Mouse (Mus musculus): ENCODE data around the gene Olfr608. TPM values are rescaled to one million over a fixed set of nuclear protein-coding genes. Genes with fewer than 3 reads are reported as not detected.
"Not testable (repeated sequence)": the region's sequence is repeated elsewhere in the genome, so short reads cannot be mapped to it uniquely, and the experiment has no call there.

The Olfr608 gene
- polyA plus RNA-seq (2014; fragmentation: Nextera tagmentation; extraction: Ambion mirVana) = not detected in 2 replicates

DNA sequence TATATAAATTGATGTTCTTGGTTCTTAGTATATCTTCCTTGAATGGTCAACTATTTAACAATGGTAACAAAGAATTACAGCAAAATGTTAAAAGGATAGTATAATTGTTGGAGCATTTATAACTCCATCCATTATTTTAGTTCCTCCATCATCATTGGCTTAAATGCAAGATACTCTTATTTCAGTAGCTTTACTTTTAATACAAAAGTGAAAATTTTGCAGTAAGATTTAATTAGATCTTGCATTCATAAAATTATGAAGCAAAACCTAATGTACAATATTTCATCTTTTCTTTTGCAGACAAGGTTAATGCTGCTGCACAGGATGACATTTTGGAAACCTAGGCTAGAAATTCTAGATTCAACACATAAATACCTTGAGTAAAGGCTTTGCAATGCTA, at the start of gene Olfr608:
Olfr608 (plus strand) TSS at position 301 of the 400 bp plus-strand sequence.
- Histone ChIP-seq H3K4me3 (ENCODE audit: low read depth, low read length) (no peak within 1 kb of the TSS), H3K27me3 (ENCODE audit: control insufficient read depth, insufficient read depth, low read length) (no peaks in the 10 kb centered on the region), H3K9me3 (ENCODE audit: control insufficient read depth, low read length) (no peaks in the 10 kb centered on the region), H3K36me3 (ENCODE audit: control insufficient read depth, insufficient read depth, low read length) (no peaks in the 10 kb centered on the region), H3K4me2 (ENCODE audit: low read depth) (no peak within 1 kb of the TSS), H3K9ac (ENCODE audit: low read length) (no peak within 1 kb of the TSS), H3K27ac (ENCODE audit: low read depth, low read length) (no peak within 1 kb of the TSS), H3K4me1 (ENCODE audit: control insufficient read depth, insufficient read depth, low read length) (no peaks in the 10 kb centered on the region)
- no peak for ATAC-seq (ENCODE audit: insufficient read depth, low FRiP score, low TSS enrichment)
- no peak for DNase-seq (ENCODE audit: low spot score)

DNA sequence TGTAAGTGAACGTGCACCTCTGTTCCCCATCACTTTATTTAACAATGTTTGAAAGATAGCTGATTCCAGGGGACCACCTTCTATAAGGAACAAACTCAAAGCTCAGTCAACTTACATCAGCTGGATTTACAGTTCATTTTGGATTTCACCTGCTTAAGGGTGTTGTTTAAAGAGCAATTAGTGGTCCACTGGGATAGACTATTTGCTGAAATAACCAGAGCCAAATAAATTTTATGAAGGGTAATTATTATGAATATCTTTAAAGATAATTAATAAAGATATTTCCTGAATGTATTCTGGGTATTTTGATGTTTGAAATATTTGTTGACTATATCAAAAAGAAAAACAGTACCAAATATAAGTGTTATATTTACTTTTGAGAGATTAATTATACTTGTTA, 24.3 kb upstream of the Olfr608 start, which contains the start of gene Olfr605:
Olfr605 (minus strand) TSS at position 101 of the 400 bp plus-strand sequence.
- Histone ChIP-seq H3K4me1 (ENCODE audit: control insufficient read depth, insufficient read depth, low read length) (no peaks in the 10 kb centered on the region), H3K36me3 (ENCODE audit: control insufficient read depth, insufficient read depth, low read length) (no peaks in the 10 kb centered on the region), H3K27me3 (ENCODE audit: control insufficient read depth, insufficient read depth, low read length) (no peaks in the 10 kb centered on the region), H3K27ac (ENCODE audit: low read depth, low read length) (no peak within 1 kb of the TSS), H3K4me3 (ENCODE audit: low read depth, low read length) (no peak within 1 kb of the TSS), H3K9ac (ENCODE audit: low read length) (no peak within 1 kb of the TSS), H3K4me2 (ENCODE audit: low read depth) (no peak within 1 kb of the TSS), H3K9me3 (ENCODE audit: control insufficient read depth, low read length) (no peaks in the 10 kb centered on the region)
- WGBS = 93% methylated on average over 1 of the region's 1 CpGs
- ATAC-seq (ENCODE audit: insufficient read depth, low FRiP score, low TSS enrichment) (no peak), DNase-seq (ENCODE audit: low spot score) (no peak)

DNA sequence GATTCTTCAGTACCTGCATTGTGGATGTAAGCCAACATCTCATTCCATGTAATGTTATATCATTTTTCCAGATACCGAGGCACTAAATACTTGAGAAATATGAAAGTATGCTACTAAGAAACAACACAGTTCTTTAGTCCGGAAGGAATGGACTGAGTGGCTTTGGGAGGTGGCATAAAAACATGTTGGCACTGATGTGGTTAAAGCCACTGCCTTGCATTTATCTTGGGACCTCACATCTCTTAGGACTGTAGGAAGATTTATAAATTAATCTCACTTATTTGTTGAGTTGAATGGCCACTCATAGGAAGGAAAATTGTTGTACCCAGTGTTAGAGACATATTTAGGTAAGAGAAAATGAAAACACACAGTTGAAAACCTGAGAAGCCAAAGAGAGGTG, 20.9 kb upstream of the Olfr608 start, which contains the start of gene Olfr606:
Olfr606 (plus strand) TSS at position 301 of the 400 bp plus-strand sequence.
- H3K4me2 ChIP-seq (ENCODE audit: low read depth) = no peak within 1 kb of the TSS
- H3K27ac ChIP-seq (ENCODE audit: low read depth, low read length) = no peak within 1 kb of the TSS
- no peak for DNase-seq (ENCODE audit: low spot score)
- 90% methylated on average over 2 of the region's 2 CpGs for WGBS
- H3K36me3 ChIP-seq (ENCODE audit: control insufficient read depth, insufficient read depth, low read length) = no peaks in the 10 kb centered on the region
- no peaks in the 10 kb centered on the region for H3K4me1 ChIP-seq (ENCODE audit: control insufficient read depth, insufficient read depth, low read length)
- H3K9me3 ChIP-seq (ENCODE audit: control insufficient read depth, low read length) = no peaks in the 10 kb centered on the region
- ATAC-seq (ENCODE audit: insufficient read depth, low FRiP score, low TSS enrichment) = no peak
- no peak within 1 kb of the TSS for H3K4me3 ChIP-seq (ENCODE audit: low read depth, low read length)
- H3K9ac ChIP-seq (ENCODE audit: low read length) = no peak within 1 kb of the TSS
- H3K27me3 ChIP-seq (ENCODE audit: control insufficient read depth, insufficient read depth, low read length) = no peaks in the 10 kb centered on the region

DNA sequence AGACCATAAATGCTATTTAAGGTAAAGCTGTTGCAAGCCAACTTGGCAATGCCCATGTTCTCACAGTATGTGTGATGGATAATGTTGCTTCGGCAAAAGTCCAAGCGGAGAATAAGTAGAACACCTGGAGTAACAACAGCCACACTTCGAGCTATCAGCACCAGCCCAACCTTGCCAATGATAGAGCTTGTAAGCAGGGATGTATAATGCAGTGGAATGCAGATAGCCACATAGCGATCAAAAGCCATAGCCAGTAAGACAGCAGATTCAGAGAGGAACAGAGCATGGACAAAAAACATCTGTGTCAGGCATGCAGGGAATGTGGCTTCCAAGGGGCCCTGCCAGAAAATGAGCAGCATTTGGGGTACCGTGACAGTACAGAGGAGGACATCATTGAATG, 9.1 kb upstream of the Olfr608 start:
- H3K9ac ChIP-seq (ENCODE audit: low read length) = no peak overlapping the region
- ATAC-seq (ENCODE audit: insufficient read depth, low FRiP score, low TSS enrichment) (no peak), DNase-seq (ENCODE audit: low spot score) (no peak)
- H3K4me2 ChIP-seq (ENCODE audit: low read depth) = no peak overlapping the region
- 90% methylated on average over 5 of the region's 5 CpGs for WGBS
- H3K27me3 ChIP-seq (ENCODE audit: control insufficient read depth, insufficient read depth, low read length) = no peaks in the 10 kb centered on the region
- H3K36me3 ChIP-seq (ENCODE audit: control insufficient read depth, insufficient read depth, low read length) = no peaks in the 10 kb centered on the region
- H3K4me1 ChIP-seq (ENCODE audit: control insufficient read depth, insufficient read depth, low read length) = no peaks in the 10 kb centered on the region
- no peak overlapping the region for H3K27ac ChIP-seq (ENCODE audit: low read depth, low read length)
- no peaks in the 10 kb centered on the region for H3K9me3 ChIP-seq (ENCODE audit: control insufficient read depth, low read length)
- no peak overlapping the region for H3K4me3 ChIP-seq (ENCODE audit: low read depth, low read length)

DNA sequence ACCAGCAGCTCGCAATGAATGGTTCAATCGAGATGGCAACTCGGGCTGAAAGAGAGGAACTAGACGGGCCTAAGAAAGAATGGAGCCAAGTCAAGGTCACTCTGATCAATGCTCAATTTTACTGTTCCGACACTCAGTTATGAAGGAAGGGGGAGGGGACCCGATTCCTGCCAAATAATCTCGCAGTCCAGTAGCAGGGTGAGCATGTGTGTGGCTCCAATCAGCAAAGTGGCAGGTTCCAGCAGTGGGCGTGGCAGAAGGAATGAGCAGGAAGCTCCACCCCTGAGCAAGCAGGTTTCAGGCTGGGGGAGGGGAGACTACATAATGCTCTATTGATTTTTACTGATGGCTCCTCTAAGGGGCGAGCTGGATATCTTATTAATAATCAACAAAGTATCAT, 7.4 kb downstream of the Olfr608 start:
- not testable (repeated sequence) for H3K27me3 ChIP-seq (ENCODE audit: control insufficient read depth, insufficient read depth, low read length); H3K27ac ChIP-seq (ENCODE audit: low read depth, low read length); H3K36me3 ChIP-seq (ENCODE audit: control insufficient read depth, insufficient read depth, low read length); H3K9ac ChIP-seq (ENCODE audit: low read length); H3K4me3 ChIP-seq (ENCODE audit: low read depth, low read length); H3K9me3 ChIP-seq (ENCODE audit: control insufficient read depth, low read length); ATAC-seq (ENCODE audit: insufficient read depth, low FRiP score, low TSS enrichment); DNase-seq (ENCODE audit: low spot score); H3K4me1 ChIP-seq (ENCODE audit: control insufficient read depth, insufficient read depth, low read length); H3K4me2 ChIP-seq (ENCODE audit: low read depth)
- 89% methylated on average over 9 of the region's 9 CpGs for WGBS

DNA sequence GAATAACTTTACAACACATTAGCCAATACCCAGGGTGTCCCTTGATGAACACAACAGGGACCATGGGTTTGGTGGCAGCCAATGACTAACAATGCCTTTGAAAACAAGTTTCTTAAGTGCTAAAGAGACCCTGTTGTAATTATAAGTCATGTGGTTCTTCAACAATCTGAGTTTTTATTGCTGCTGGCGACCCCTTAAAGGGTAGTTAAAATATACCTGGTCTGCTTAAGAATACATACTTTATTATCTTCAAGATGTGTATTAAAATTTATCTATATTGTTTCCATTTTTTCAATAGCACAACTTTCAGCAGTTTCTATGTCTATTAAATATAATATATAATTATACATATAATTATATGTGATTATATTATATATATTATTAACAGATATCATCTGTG, 28.3 kb downstream of the Olfr608 start, which contains the start of gene Olfr609:
Olfr609 (minus strand) TSS at position 101 of the 400 bp plus-strand sequence.
- no peaks in the 10 kb centered on the region for H3K27me3 ChIP-seq (ENCODE audit: control insufficient read depth, insufficient read depth, low read length)
- H3K4me2 ChIP-seq (ENCODE audit: low read depth) = no peak within 1 kb of the TSS
- no peak within 1 kb of the TSS for H3K27ac ChIP-seq (ENCODE audit: low read depth, low read length)
- DNase-seq (ENCODE audit: low spot score) = no peak
- H3K4me1 ChIP-seq (ENCODE audit: control insufficient read depth, insufficient read depth, low read length) = no peaks in the 10 kb centered on the region
- ATAC-seq (ENCODE audit: insufficient read depth, low FRiP score, low TSS enrichment) = no peak
- H3K36me3 ChIP-seq (ENCODE audit: control insufficient read depth, insufficient read depth, low read length) = no peaks in the 10 kb centered on the region
- H3K4me3 ChIP-seq (ENCODE audit: low read depth, low read length) = no peak within 1 kb of the TSS
- H3K9me3 ChIP-seq (ENCODE audit: control insufficient read depth, low read length) = no peaks in the 10 kb centered on the region
- WGBS = 66% methylated on average over 1 of the region's 1 CpGs
- H3K9ac ChIP-seq (ENCODE audit: low read length) = no peak within 1 kb of the TSS

DNA sequence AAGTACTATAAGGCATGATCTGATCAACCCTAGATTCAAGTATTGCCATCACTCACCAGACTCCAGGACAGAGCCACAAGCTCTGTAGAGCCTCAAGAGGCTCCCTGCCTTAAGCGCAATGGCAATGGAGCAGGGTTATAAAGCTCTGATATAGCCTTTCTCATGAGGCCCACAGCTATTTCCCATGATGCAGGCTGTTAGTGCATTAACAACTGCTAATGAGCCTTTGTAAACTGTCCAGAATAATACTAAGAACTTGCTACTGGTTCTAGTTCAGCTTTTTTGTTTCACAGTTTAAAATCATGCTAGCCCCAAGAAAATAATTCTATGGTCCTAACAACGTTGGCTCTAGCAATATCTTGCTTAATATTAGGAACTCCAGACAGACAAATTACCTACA, 42.3 kb downstream of the Olfr608 start, which contains the start of gene Olfr610:
Olfr610 (minus strand) TSS at position 101 of the 400 bp plus-strand sequence.
- Histone ChIP-seq H3K9me3 (ENCODE audit: control insufficient read depth, low read length) (no peaks in the 10 kb centered on the region), H3K4me3 (ENCODE audit: low read depth, low read length) (no peak within 1 kb of the TSS)
- WGBS = 88% methylated on average over 2 of the region's 2 CpGs

DNA sequence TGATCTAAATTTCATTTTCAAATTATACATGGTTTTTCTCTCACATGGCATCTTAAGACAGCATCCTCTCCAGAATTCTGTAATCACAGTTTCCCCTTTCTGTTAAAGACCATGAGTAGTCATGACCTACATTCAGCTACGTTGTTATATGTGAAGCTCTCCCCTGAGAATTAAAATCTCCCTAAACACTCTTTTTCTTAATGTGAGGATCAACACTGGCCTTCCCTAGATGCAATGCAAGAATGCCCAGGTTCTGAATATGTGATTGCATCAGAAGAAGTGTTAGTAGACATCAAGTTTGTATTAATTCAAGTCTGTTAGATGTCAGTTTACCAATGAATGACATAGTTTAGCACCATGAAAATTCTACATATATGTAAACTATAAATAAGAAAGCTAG, 51.1 kb downstream of the Olfr608 start, which contains the start of gene Olfr611:
Olfr611 (minus strand) TSS at position 101 of the 400 bp plus-strand sequence.
- H3K4me1 ChIP-seq (ENCODE audit: control insufficient read depth, insufficient read depth, low read length); H3K9ac ChIP-seq (ENCODE audit: low read length); H3K9me3 ChIP-seq (ENCODE audit: control insufficient read depth, low read length): not testable (repeated sequence)

More for the DNA sequence above, 42.3 kb downstream of the Olfr608 start, which contains the start of gene Olfr610:
- Histone ChIP-seq H3K9ac (ENCODE audit: low read length) (no peak within 1 kb of the TSS), H3K4me2 (ENCODE audit: low read depth) (no peak within 1 kb of the TSS), H3K27me3 (ENCODE audit: control insufficient read depth, insufficient read depth, low read length) (no peaks in the 10 kb centered on the region), H3K36me3 (ENCODE audit: control insufficient read depth, insufficient read depth, low read length) (no peaks in the 10 kb centered on the region), H3K4me1 (ENCODE audit: control insufficient read depth, insufficient read depth, low read length) (no peaks in the 10 kb centered on the region), H3K27ac (ENCODE audit: low read depth, low read length) (no peak within 1 kb of the TSS)
- ATAC-seq (ENCODE audit: insufficient read depth, low FRiP score, low TSS enrichment) = no peak
- no peak for DNase-seq (ENCODE audit: low spot score)

More for the DNA sequence above, 51.1 kb downstream of the Olfr608 start, which contains the start of gene Olfr611:
- not testable (repeated sequence) for H3K27me3 ChIP-seq (ENCODE audit: control insufficient read depth, insufficient read depth, low read length); H3K36me3 ChIP-seq (ENCODE audit: control insufficient read depth, insufficient read depth, low read length); ATAC-seq (ENCODE audit: insufficient read depth, low FRiP score, low TSS enrichment); H3K4me2 ChIP-seq (ENCODE audit: low read depth); DNase-seq (ENCODE audit: low spot score); H3K4me3 ChIP-seq (ENCODE audit: low read depth, low read length); H3K27ac ChIP-seq (ENCODE audit: low read depth, low read length)
- WGBS = 70% methylated on average over 1 of the region's 1 CpGs
